Mouse (Mus musculus) induced T-regulatory cell, adult 2 months (primary cell): ENCODE measurements around the gene Rpp40.

Experiments
- DNase-seq: peaks from one replicate; pipeline ENCODE4 v3.0.0-alpha.2; 2012; ENCODE audit warnings: low read depth

Rpp40 gene

GRCm38 (mm10) chr13:35905879-35906481 lies at the start of gene Rpp40:
TSS of gene Rpp40 (minus strand) at chr13:35906359.
- DNase-seq = peak; percentile 95

GRCm38 (mm10) chr13:35949814-35950455 lies 43.8 kb upstream of the Rpp40 start:
- DNase-seq = no peak

GRCm38 (mm10) chr13:35947354-35948000 lies 41.3 kb upstream of the Rpp40 start:
- peak; percentile 78 for DNase-seq

- DNase-seq = no peak
These were observed 40.6 kb upstream of the Rpp40 start for GRCm38 (mm10) chr13:35946659-35947353.

- DNase-seq = no peak
These were observed 34.8 kb upstream of the Rpp40 start for GRCm38 (mm10) chr13:35940934-35941333.

GRCm38 (mm10) chr13:35939871-35940665 lies 33.9 kb upstream of the Rpp40 start:
- DNase-seq = no peak

- DNase-seq = no peak
These were observed 31.8 kb upstream of the Rpp40 start for GRCm38 (mm10) chr13:35937991-35938390.

GRCm38 (mm10) chr13:35911476-35911875 lies 5.3 kb upstream of the Rpp40 start:
- DNase-seq = no peak

- DNase-seq = no peak
These were observed 781 bp downstream of the Rpp40 start for GRCm38 (mm10) chr13:35905378-35905777.

GRCm38 (mm10) chr13:35892866-35893265 lies 13.3 kb downstream of the Rpp40 start:
- DNase-seq = no peak

- peak; percentile 58 for DNase-seq
These were observed 19.9 kb downstream of the Rpp40 start for GRCm38 (mm10) chr13:35886121-35886725.

GRCm38 (mm10) chr13:35880555-35881046 lies 25.6 kb downstream of the Rpp40 start:
- DNase-seq = no peak

- no peak for DNase-seq
These were observed 26.6 kb downstream of the Rpp40 start for GRCm38 (mm10) chr13:35879519-35879918.

- no peak for DNase-seq
These were observed 27.1 kb downstream of the Rpp40 start for GRCm38 (mm10) chr13:35879068-35879467.

GRCm38 (mm10) chr13:35878282-35878681 lies 27.9 kb downstream of the Rpp40 start:
- no peak for DNase-seq

- DNase-seq = no peak
These were observed 30.8 kb downstream of the Rpp40 start for GRCm38 (mm10) chr13:35875396-35875795.

GRCm38 (mm10) chr13:35871107-35871506 lies 35.1 kb downstream of the Rpp40 start:
- DNase-seq = peak; percentile 31

GRCm38 (mm10) chr13:35870659-35871058 lies 35.5 kb downstream of the Rpp40 start:
- no peak for DNase-seq

GRCm38 (mm10) chr13:35860916-35861315 lies 45.2 kb downstream of the Rpp40 start:
- no peak for DNase-seq

GRCm38 (mm10) chr13:35857486-35857885 lies 48.7 kb downstream of the Rpp40 start:
- DNase-seq = no peak

GRCm38 (mm10) chr13:35852851-35853575 lies 53.1 kb downstream of the Rpp40 start:
- DNase-seq = no peak
